Mouse (Mus musculus): Measurements from ENCODE around the gene Slc30a2. TPM values are rescaled to one million over a fixed set of nuclear protein-coding genes. Genes with fewer than 3 reads are reported as not detected.

The Slc30a2 gene
- total RNA-seq, 2 experiments from 2014 or later: not detected

GRCm38 (mm10) chr4:134352261-134352707 lies 9.3 kb downstream of the Slc30a2 start:
- intact Hi-C loops (cut with DNase I): loop anchor here (10.0 kb wide), 1 partner anchor 57 kb away; no protein-coding TSS in a partner anchor
- DNase-seq (ENCODE audit: extremely low spot score in 1 of 2, low spot score in 2 of 2): no peak

DNA sequence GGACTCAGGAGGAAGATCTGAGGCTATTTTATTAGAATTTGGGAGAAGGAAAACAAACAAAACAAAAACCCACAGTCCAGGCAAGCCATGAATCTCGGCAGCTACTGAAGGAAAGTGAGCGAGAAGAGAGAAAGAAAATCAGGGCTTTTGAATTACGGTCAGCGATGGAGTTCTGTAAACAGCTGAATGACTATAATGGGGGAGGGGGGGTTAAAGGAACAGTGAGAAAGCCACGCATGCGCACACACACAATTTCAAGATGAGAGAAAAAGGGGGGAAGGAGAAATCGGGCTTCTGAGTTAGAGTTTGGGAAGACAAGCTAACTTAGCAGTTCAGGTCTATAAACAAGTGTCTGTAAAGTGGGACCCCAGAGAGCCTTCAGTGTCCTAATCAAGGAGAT lies 9.9 kb downstream of the Slc30a2 start:
- intact Hi-C loops (cut with DNase I): loop anchor here (10.0 kb wide), 1 partner anchor 58 kb away; no protein-coding TSS in a partner anchor
- no peak for DNase-seq (ENCODE audit: extremely low spot score in 1 of 2, low spot score in 2 of 2)

- no peak for DNase-seq (ENCODE audit: extremely low spot score in 1 of 2, low spot score in 2 of 2)
- intact Hi-C loops (cut with DNase I): loop anchor here (10.0 kb wide), 1 partner anchor 59 kb away; no protein-coding TSS in a partner anchor
Measured at GRCm38 (mm10) chr4:134353527-134354409, 10.8 kb downstream of the Slc30a2 start.

DNA sequence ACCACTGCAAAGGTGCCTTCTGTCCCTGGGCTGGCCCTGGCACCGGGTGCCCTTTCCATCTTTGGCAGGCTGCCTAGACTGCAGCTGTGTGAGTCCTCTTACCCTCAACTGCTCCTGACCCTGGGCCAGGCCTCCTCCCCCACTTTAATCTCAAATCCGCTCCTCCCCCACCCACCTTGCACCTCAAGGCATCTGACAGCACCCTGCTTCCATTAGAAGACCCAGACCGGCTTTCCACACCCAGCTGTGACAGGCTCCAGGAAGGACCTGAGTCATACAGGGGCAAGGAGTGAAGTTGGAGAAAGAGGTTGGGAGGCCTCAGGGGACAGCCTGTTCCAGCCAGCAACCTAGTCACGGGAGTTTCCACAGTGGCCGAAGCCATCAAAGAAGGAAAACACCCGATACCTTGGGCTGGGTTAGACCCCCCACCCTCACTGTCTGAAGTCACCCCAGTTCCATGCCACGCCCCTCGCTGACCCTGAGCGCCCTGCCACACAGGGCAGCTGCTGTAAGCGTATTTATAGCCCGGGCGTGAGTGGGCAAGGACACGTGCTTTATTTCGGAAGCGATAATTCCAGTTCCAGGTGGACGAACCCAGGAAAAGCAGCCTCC lies 13.0 kb downstream of the Slc30a2 start:
- intact Hi-C loops (cut with DNase I): loop anchor here (5.0 to 10.0 kb wide), 2 partner anchors 61 to 104 kb away; partner anchors contain the start of gene Grrp1

DNA sequence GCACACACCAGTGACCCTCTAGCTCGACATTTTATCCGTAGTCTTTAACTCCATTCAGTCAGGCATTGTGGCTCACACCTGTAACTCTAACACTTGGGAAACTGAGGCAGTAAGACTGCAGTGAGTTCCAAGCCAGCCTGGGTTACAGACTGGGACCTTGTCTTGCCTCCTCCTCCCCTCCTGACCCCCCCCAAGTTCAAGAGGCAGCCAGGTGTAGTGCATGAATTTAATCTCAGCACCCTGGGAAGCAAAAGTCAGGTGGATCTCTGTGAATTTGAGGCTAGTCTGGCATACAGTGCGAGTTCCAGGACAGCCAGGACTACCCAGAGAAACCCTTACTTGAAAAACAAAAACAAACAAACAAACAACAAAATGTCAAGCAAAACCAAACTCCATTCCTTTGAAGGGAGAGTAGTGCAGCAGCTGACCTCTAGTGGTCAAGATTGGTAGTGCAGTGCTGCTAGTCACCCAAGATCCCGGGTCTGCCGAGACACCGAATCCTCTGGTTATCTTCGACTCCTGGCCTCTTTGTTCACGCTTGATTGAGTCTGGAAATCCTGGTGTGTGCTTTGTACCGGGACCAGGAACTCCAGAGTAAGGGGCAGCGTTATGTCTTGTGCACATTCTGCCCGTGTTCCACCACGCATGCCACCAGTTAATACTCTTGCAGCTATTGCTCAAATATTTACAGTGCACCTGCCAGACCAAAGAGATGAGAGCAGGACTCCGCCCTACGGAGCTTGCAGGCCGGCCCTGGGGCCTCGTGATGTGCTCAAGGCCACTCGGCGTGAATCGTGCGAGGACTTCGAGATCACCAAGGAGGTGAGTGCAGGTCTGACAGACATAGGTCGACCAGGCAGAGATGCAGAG lies 13.8 kb downstream of the Slc30a2 start:
- intact Hi-C loops (cut with DNase I): loop anchor here (5.0 to 10.0 kb wide), 2 partner anchors 62 to 105 kb away; partner anchors contain the start of gene Grrp1
- DNase-seq (ENCODE audit: extremely low spot score in 1 of 2, low spot score in 2 of 2): peak; percentile 72 to 76

More for the DNA sequence above, 13.0 kb downstream of the Slc30a2 start:
- DNase-seq (ENCODE audit: extremely low spot score in 1 of 2, low spot score in 2 of 2): no peak

GRCm38 (mm10) chr4:134357461-134357771 lies 14.4 kb downstream of the Slc30a2 start:
- intact Hi-C loops (cut with DNase I): loop anchor here (5.0 to 10.0 kb wide), 2 partner anchors 63 to 105 kb away; partner anchors contain the start of gene Grrp1
- DNase-seq (ENCODE audit: extremely low spot score in 1 of 2, low spot score in 2 of 2): no peak

- DNase-seq (ENCODE audit: extremely low spot score in 1 of 2, low spot score in 2 of 2): no peak
- intact Hi-C loops (cut with DNase I): loop anchor here (5.0 to 10.0 kb wide), 2 partner anchors 65 to 107 kb away; partner anchors contain the start of gene Grrp1
Measured at GRCm38 (mm10) chr4:134359649-134360048, 16.7 kb downstream of the Slc30a2 start.

DNA sequence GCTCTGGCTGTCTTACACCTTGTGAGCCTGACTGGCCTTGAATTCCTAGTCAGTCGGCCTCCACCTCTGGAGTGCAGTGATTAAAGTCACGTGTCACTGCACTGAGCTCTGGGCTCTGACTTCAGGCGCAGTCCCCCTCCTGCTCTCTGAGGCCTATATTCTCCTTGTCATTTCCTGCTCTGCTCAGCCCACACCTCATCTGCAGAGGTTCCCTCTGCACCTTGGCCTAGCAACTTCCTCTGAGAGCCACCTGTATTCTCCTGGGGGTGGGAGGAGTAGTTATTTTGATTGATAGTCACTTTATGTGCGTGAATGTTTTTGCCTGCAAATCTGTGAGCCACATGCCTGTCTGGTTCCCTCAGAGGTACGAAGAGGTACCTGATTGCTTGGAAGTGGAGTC lies 18.2 kb downstream of the Slc30a2 start:
- intact Hi-C loops (cut with DNase I): no loop called here

GRCm38 (mm10) chr4:134362124-134362523 lies 19.1 kb downstream of the Slc30a2 start:
- intact Hi-C loops (cut with DNase I): no loop called here
- no peak for DNase-seq (ENCODE audit: extremely low spot score in 1 of 2, low spot score in 2 of 2)

More for the DNA sequence above, 18.2 kb downstream of the Slc30a2 start:
- no peak for DNase-seq (ENCODE audit: extremely low spot score in 1 of 2, low spot score in 2 of 2)

DNA sequence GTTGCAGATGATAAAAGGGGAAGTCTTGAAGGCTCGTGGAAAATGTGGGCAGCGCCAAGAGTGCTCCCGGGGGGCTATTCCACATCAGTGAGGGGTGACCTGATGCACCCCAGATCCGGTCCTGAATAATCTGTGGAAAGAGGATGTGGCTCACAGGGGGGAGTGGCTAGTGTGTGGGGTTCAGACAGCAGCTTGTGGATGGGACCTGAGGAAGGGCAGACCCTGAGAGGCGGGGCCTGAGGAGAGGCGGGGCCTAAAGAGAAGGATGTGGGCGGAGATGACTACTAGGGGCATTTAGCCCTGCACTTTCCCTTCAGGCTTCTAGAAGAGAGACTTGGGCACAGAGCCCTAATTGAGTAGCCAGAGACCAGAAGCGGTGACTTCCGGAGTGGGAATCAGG lies 19.6 kb downstream of the Slc30a2 start:
- DNase-seq (ENCODE audit: extremely low spot score in 1 of 2, low spot score in 2 of 2): peak in 1 of 2 experiments; percentile 61
- intact Hi-C loops (cut with DNase I): no loop called here

GRCm38 (mm10) chr4:134365280-134365679 lies 22.3 kb downstream of the Slc30a2 start:
- no peak for DNase-seq (ENCODE audit: extremely low spot score in 1 of 2, low spot score in 2 of 2)
- intact Hi-C loops (cut with DNase I): no loop called here

- intact Hi-C loops (cut with DNase I): no loop called here
- no peak for DNase-seq (ENCODE audit: extremely low spot score in 1 of 2, low spot score in 2 of 2)
Measured at GRCm38 (mm10) chr4:134370649-134371221, 27.8 kb downstream of the Slc30a2 start.

DNA sequence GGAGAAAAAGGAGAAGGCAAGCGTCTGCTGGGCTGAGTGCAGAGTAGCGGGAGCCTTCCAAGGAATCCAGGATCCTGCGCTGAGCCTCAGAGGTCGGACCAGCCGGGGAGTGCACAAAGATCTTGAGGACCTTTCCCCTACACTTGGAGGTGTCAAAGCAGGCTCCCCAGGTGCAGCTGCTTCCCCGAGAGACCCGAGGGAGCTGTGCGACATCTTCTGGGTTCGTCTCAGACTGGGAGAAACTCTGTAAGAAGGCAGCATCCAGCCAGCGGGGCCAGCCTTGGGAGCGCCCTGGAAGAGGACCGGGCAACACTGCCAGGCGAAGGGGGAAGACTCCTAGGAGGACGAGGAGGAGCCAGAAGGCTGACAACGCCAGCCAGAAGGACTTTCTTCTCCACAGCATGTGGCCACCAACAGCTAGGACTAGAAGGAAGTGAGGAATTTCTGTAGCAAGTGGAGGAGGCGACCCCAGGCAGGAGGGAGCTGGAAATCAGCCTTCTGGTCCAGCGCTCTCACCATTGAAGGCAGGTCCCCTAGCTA lies 28.4 kb downstream of the Slc30a2 start:
- DNase-seq (ENCODE audit: extremely low spot score in 1 of 2, low spot score in 2 of 2): no peak
- intact Hi-C loops (cut with DNase I): no loop called here

GRCm38 (mm10) chr4:134372294-134372747 lies 29.3 kb downstream of the Slc30a2 start:
- DNase-seq (ENCODE audit: extremely low spot score in 1 of 2, low spot score in 2 of 2): peak; percentile 73 to 91
- intact Hi-C loops (cut with DNase I): no loop called here

- intact Hi-C loops (cut with DNase I): no loop called here
- DNase-seq (ENCODE audit: extremely low spot score in 1 of 2, low spot score in 2 of 2): no peak
Measured at GRCm38 (mm10) chr4:134373295-134373694, 30.3 kb downstream of the Slc30a2 start.

DNA sequence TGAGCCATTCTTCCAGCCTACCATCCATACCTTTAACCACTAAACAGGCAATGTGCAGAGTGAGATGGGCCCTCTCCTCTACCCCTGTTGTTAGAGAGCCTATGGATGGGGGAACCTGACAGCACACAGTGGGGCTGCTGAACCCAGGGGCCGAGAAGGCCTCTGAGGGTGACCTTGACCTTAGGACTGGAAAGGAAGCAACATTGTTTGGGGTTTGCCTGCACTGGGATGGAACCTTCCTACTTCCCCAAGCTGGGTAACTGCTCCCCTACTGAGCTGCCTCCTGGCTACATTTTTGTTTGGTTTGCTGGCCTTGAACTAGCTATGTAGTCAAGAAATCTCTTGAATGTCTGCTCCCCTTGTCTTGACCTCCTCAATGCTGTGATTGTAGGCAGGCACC lies 31.3 kb downstream of the Slc30a2 start:
- no peak for DNase-seq (ENCODE audit: extremely low spot score in 1 of 2, low spot score in 2 of 2)
- intact Hi-C loops (cut with DNase I): no loop called here

DNA sequence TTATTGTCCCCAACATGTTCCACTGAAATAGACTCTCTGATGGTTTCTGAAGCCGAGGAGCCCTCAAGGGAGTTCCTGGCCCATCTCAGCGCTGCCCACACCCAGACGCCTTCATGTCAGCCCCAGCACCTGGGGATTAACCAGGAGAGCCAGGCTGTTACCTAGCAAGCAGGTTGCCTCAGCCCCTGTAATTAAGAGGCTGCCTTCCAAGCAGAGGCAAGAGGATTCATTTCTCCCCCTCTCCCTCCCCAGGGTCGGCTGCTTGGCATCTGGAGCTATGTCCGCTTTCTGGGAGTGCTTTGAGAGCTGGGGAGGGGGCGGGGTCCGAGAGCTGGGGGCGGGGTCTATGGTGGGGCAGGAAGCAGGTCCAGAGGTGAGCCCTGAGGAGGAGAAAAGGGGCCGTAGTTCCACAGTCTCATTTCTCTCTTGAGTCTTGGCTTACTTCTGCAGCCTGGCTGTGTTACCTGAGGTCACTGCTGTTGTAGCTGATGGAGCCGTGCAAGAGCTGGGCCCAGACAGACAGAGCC lies 35.2 kb downstream of the Slc30a2 start:
- no peak for DNase-seq (ENCODE audit: extremely low spot score in 1 of 2, low spot score in 2 of 2)
- intact Hi-C loops (cut with DNase I): no loop called here

DNA sequence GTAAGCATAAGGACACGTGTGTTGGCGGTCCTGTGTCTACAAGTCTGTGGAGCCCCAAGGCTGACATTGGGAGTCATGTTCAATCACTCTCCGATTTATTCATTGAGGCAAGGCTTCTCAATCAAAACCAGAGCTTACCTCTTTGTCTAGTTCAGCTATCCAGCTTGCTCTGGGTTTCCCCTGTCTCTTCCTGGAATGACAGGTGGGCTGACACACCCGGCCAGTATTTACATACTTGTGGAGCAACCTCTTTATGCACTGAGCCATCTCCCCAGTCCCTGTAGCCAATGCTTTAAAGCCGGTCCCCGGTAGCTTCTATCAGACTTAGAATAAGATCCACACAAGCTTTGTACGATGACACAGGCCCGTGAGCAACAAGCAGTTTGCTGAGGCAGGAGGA lies 36.5 kb downstream of the Slc30a2 start:
- no peak for DNase-seq (ENCODE audit: extremely low spot score in 1 of 2, low spot score in 2 of 2)
- intact Hi-C loops (cut with DNase I): no loop called here

All from left cerebral cortex, postnatal 10 days (tissue).